Mouse (Mus musculus): Measurements from ENCODE around the gene Tmem119. TPM values are rescaled to one million over a fixed set of nuclear protein-coding genes. Genes with fewer than 3 reads are reported as not detected.

The Tmem119 gene
- polyA plus RNA-seq, 1 experiment, result 0.03 TPM

GRCm38 (mm10) chr5:113764426-113764825 is 35.9 kb downstream of the Tmem119 start:
- TF ChIP-seq TAL1 (IDR thresholded peaks at IDR 0.05; ENCODE audit: low read length), result no peak
- TF ChIP-seq GATA1 (IDR thresholded peaks at IDR 0.05; ENCODE audit: low read length), result no peak
- Histone ChIP-seq H3K27me3 (ENCODE audit: control insufficient read depth) (no peaks in the 10 kb centered on the region), H3K4me3 (replicated peaks) (no peak overlapping the region), H3K4me1 (ENCODE audit: control insufficient read depth) (peaks cover 19% of the 10 kb centered on the region), H3K36me3 (ENCODE audit: control insufficient read depth) (peaks cover 97% of the 10 kb centered on the region), H3K9me3 (ENCODE audit: control insufficient read depth, low read length) (no peaks in the 10 kb centered on the region)

DNA sequence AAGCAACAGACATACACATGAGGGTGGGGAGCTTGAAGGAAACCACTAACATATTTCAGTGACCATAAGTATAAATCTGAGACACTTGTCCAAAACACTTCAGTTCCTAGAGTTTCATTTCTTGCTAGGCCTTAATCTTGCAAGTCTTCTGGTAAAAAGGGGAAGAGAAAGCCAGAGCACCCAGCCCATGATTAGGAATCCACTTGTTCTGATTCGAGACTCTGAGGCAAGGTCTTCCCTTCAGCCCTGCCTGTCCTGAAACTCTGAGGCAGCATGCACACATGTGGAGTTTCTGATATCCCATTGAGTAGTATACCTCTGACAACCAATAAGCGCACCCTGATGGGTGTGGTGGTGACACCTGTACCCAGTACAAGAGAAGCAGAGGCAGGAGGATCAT is 38.7 kb downstream of the Tmem119 start:
- Histone ChIP-seq H3K4me3 (replicated peaks) (no peak overlapping the region), H3K36me3 (ENCODE audit: control insufficient read depth) (peaks cover 97% of the 10 kb centered on the region), H3K27me3 (ENCODE audit: control insufficient read depth) (no peaks in the 10 kb centered on the region), H3K4me1 (ENCODE audit: control insufficient read depth) (peaks cover 4% of the 10 kb centered on the region), H3K9me3 (ENCODE audit: control insufficient read depth, low read length) (no peaks in the 10 kb centered on the region)
- no peak for TF ChIP-seq TAL1 (IDR thresholded peaks at IDR 0.05; ENCODE audit: low read length)
- no peak for TF ChIP-seq GATA1 (IDR thresholded peaks at IDR 0.05; ENCODE audit: low read length)

- Histone ChIP-seq H3K36me3 (ENCODE audit: control insufficient read depth) (peaks cover 100% of the 10 kb centered on the region), H3K9me3 (ENCODE audit: control insufficient read depth, low read length) (no peaks in the 10 kb centered on the region), H3K27me3 (ENCODE audit: control insufficient read depth) (no peaks in the 10 kb centered on the region), H3K4me3 (replicated peaks) (no peak overlapping the region), H3K4me1 (ENCODE audit: control insufficient read depth) (no peaks in the 10 kb centered on the region)
- TF ChIP-seq GATA1 (IDR thresholded peaks at IDR 0.05; ENCODE audit: low read length) (no peak), TAL1 (IDR thresholded peaks at IDR 0.05; ENCODE audit: low read length) (no peak)
Observed at GRCm38 (mm10) chr5:113755347-113756030, 44.8 kb downstream of the Tmem119 start.

DNA sequence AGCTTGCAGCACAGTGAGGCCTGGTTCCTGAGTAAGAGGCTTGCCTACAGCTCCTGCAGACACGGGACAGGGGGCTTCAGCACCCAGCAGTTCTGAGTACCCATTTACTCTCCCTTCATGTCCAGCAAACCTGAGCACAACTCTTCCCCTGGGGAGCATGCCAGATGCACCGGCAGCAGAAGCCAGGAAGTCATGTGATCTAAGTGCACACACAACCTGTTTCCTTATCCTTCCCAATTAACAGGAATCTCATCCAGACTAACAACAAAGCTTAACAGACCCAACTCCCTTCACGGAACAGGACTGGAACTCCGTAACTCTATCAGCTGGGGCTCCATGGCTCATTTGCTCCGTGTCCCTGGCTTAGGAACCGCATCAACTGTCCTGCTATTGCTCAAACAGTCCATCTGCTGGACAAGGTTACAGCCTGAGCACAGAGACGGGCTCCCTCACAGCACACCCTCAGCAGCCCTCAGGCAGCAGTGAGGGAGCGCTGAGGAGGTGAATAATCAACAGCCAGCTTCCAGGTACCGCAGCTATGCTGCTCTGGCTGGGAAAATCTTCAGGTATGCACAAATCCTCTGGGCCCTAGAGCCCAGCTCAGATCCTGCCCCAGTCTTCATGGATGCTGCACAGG is 48.7 kb downstream of the Tmem119 start:
- Histone ChIP-seq H3K9me3 (ENCODE audit: control insufficient read depth, low read length) (no peaks in the 10 kb centered on the region), H3K4me1 (ENCODE audit: control insufficient read depth) (no peaks in the 10 kb centered on the region), H3K27me3 (ENCODE audit: control insufficient read depth) (no peaks in the 10 kb centered on the region), H3K36me3 (ENCODE audit: control insufficient read depth) (peaks cover 100% of the 10 kb centered on the region), H3K4me3 (replicated peaks) (no peak overlapping the region)
- TF ChIP-seq TAL1 (IDR thresholded peaks at IDR 0.05; ENCODE audit: low read length), result no peak
- no peak for TF ChIP-seq GATA1 (IDR thresholded peaks at IDR 0.05; ENCODE audit: low read length)

DNA sequence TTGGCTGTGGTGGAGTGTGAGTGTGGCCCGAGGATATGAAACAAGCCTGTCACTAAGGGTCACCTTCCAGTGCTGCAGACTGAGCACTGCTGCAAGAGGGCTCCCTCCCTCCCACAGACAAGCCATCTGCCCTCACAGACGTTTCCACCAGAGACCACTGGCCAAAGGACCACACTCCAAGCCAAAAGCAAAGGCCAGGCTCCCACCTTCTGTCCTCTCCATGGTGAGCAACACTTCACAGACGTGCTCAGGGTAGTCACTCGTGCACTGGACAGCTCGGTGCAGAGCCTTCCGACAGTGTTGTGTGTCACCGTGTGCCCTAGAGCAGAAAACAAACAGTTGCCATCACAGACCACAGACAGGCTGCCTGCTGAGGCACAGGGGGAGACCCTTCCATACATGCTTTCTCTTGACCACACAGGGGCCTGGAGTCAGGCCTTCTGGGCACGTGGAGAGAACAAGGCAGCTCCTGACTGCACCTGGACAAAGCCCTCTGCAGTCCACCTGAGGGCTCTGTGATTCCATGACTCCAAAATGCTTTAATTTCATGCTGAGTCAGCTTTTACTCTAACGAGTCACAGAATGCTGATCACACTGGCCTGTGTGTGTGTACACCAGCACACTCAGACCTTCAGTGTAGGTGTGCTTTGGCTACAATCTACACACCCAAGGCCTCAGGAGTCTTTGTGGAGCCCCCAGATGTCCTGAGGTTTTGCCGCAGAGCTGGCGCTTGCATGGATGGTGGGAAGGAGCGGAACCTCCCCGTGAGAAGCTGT is 51.6 kb downstream of the Tmem119 start:
- no peak overlapping the region for H3K4me3 ChIP-seq (replicated peaks)
- no peaks in the 10 kb centered on the region for H3K27me3 ChIP-seq (ENCODE audit: control insufficient read depth)
- H3K9me3 ChIP-seq (ENCODE audit: control insufficient read depth, low read length), result no peaks in the 10 kb centered on the region; the same call in 1 of the 2 replicates
- TF ChIP-seq TAL1 (IDR thresholded peaks at IDR 0.05; ENCODE audit: low read length) (no peak), GATA1 (IDR thresholded peaks at IDR 0.05; ENCODE audit: low read length) (no peak)
- no peaks in the 10 kb centered on the region for H3K4me1 ChIP-seq (ENCODE audit: control insufficient read depth)
- H3K36me3 ChIP-seq (ENCODE audit: control insufficient read depth), result peaks cover 100% of the 10 kb centered on the region

DNA sequence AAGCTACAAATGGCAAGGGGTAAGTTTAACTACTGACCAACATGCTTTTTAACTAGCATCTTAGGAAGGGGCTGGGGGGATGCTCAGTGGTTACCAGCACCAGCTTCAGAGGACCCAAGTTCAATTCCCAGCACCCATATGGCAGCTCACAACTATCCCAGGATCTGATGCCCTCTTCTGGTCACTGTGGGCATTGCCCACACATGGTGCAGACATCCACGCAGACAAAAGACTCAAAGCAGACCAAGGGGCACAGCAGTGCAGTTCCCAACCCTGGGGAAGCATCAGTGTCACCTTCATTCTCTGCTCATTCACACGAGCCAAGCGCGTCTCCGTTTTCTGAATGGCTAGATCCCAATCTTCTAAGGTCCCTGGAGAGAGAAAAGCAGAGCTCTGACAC is 52.7 kb downstream of the Tmem119 start:
- no peaks in the 10 kb centered on the region for H3K4me1 ChIP-seq (ENCODE audit: control insufficient read depth)
- H3K36me3 ChIP-seq (ENCODE audit: control insufficient read depth), result peaks cover 100% of the 10 kb centered on the region
- no peak overlapping the region for H3K4me3 ChIP-seq (replicated peaks)
- no peaks in the 10 kb centered on the region for H3K27me3 ChIP-seq (ENCODE audit: control insufficient read depth)
- TF ChIP-seq TAL1 (IDR thresholded peaks at IDR 0.05; ENCODE audit: low read length), result no peak
- TF ChIP-seq GATA1 (IDR thresholded peaks at IDR 0.05; ENCODE audit: low read length), result no peak
- H3K9me3 ChIP-seq (ENCODE audit: control insufficient read depth, low read length), result no peaks in the 10 kb centered on the region; the same call in 1 of the 2 replicates

Other genes with a start within 250 kb of the Tmem119 start
- gene Cmklr1, start 150.1 kb downstream of the Tmem119 start, polyA plus RNA-seq (2012), result 0.03 TPM in 1 of 2 replicates, not detected in the other
- gene 1700069L16Rik, start 75.7 kb downstream of the Tmem119 start, polyA plus RNA-seq (2012), result not detected in 2 replicates
- gene Ficd, start 64.7 kb downstream of the Tmem119 start, polyA plus RNA-seq (2012), result 0.13 and 0.17 TPM in 2 replicates
- 2.2 and 3.0 TPM in 2 replicates for gene Sart3, start 28.0 kb downstream of the Tmem119 start, polyA plus RNA-seq (2012)
- gene Iscu, start 27.8 kb downstream of the Tmem119 start, polyA plus RNA-seq (2012), result 16.5 and 25.3 TPM in 2 replicates
- gene Selplg, start 32.1 kb upstream of the Tmem119 start, polyA plus RNA-seq (2012), result 1.1 and 1.4 TPM in 2 replicates
- 2.0 and 2.4 TPM in 2 replicates for gene Coro1c, start 108.2 kb upstream of the Tmem119 start, polyA plus RNA-seq (2012)
- gene Ssh1, start 193.4 kb upstream of the Tmem119 start, polyA plus RNA-seq (2012), result 3.3 TPM in 2 replicates
- not detected in 2 replicates for gene Dao, start 203.2 kb upstream of the Tmem119 start, polyA plus RNA-seq (2012)